Mouse (Mus musculus) liver, adult 2 months (tissue): Measurements from ENCODE around the gene Flt4. TPM values are rescaled to one million over a fixed set of nuclear protein-coding genes. Genes with fewer than 3 reads are reported as not detected.
A peak's percentile ranks its signal among the peaks of the same experiment; 100 is the strongest.

ENCODE experiments used
- DNase-seq: peaks from one replicate; pipeline ENCODE4 v3.0.0-alpha.2; 2011; ENCODE audit warnings: low read depth, low spot score; ENCODE audit errors: extremely low read depth
- H3K27ac ChIP-seq: fragments of 200-500 bp; replicated peaks from 2 replicates; pipeline ENCODE4 v1.5.1; 2012; ENCODE audit warnings: low read depth, mild to moderate bottlenecking, control low read depth, inconsistent platforms, low read length; ENCODE audit not compliant: insufficient read depth
- H3K27me3 ChIP-seq: fragments of 200-500 bp; 2 replicates; pipeline ENCODE4 v1.6.1; 2012; ENCODE audit warnings: mild to moderate bottlenecking, moderate library complexity, low read length, inconsistent platforms; ENCODE audit not compliant: control insufficient read depth, insufficient read depth
- H3K36me3 ChIP-seq: fragments of 200-500 bp; 2 replicates; pipeline ENCODE4 v1.6.1; 2012; ENCODE audit warnings: low read length, inconsistent platforms; ENCODE audit not compliant: control insufficient read depth, insufficient read depth
- H3K4me1 ChIP-seq: fragments of 200-500 bp; 2 replicates; pipeline ENCODE4 v1.6.1; 2011; ENCODE audit warnings: low read length; ENCODE audit not compliant: control insufficient read depth, insufficient read depth
- H3K4me3 ChIP-seq: fragments of 200-500 bp; 2 replicates; pipeline ENCODE4 v1.5.1; 2011; ENCODE audit warnings: low read depth, mild to moderate bottlenecking, control low read depth, low read length, moderate library complexity; ENCODE audit not compliant: insufficient read depth
- H3K79me2 ChIP-seq: fragments of 200-500 bp; 2 replicates; pipeline ENCODE4 v1.6.1; 2012; ENCODE audit warnings: inconsistent platforms, mild to moderate bottlenecking, low read length, moderate library complexity; ENCODE audit not compliant: control insufficient read depth, insufficient read depth
- H3K9ac ChIP-seq: fragments of 200-500 bp; 2 replicates; pipeline ENCODE4 v1.6.1; 2012; ENCODE audit warnings: low read depth, mild to moderate bottlenecking, control low read depth, inconsistent platforms, low read length
- CTCF ChIP-seq: fragments of 200-500 bp; IDR thresholded peaks from 2 replicates; pipeline ENCODE4 v1.5.1; 2011; ENCODE audit warnings: low read depth, low read length, control low read depth
- POLR2A ChIP-seq: fragments of 200-500 bp; IDR thresholded peaks from 2 replicates; pipeline ENCODE4 v1.6.1; 2011; ENCODE audit warnings: low read length, control low read depth; ENCODE audit not compliant: insufficient read depth; ENCODE audit errors: extremely low read depth
- WGBS: fragments of 180-500 bp; shearing (Covaris S2); methylation state at CpG from one replicate; pipeline ENCODE4 v1.1.7; 2018; 5-methylcytosine and 5-hydroxymethylcytosine counted together
- polyA plus RNA-seq: library from polyadenylated mRNA; depleted of rRNA; stranded (reverse); fragments of >200 nt; gene quantifications from 2 replicates; pipeline ENCODE4 v1.2.3, GENCODE M21; 2012
- total RNA-seq: library from RNA; depleted of rRNA; stranded (reverse); fragments of >200 nt; gene quantifications from 2 replicates; pipeline ENCODE4 v1.2.3, GENCODE M21; 2014

Gene Flt4
- total and polyA plus RNA-seq, 2 experiments: 7.8 to 9.8 TPM

DNA sequence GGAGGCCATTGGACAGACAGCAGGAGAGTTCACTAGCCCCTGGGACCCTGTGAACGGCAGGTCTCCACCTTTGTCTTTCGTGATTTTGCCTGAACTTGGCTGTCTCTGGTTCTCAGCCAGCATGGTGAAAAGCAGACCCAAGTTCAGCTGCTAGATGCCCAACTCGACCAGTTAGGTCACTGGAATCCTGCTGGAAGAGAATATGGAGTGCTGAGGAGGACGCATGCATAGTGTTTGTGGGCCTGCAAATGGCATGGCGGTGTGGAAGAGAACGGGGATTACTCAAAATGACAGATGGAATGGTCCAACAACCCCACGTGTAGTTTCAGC lies 50.4 kb downstream of the Flt4 start:
- Histone ChIP-seq H3K27ac (peak overlapping the region; percentile 8; the same call in 1 of the 2 replicates), H3K4me3 (no peak overlapping the region), H3K9ac (no peak overlapping the region), H3K4me1 (peaks cover 2% of the 10 kb centered on the region), H3K79me2 (no peaks in the 10 kb centered on the region), H3K36me3 (no peaks in the 10 kb centered on the region), H3K27me3 (no peaks in the 10 kb centered on the region)
- DNase-seq: no peak
- WGBS: 83% methylated on average over 7 of the region's 7 CpGs
- TF ChIP-seq CTCF: no peak
- TF ChIP-seq POLR2A: no peak

- H3K9ac ChIP-seq: no peak overlapping the region
- no peak overlapping the region for H3K27ac ChIP-seq
- H3K4me1 ChIP-seq: peaks cover 2% of the 10 kb centered on the region
- H3K36me3 ChIP-seq: no peaks in the 10 kb centered on the region
- H3K79me2 ChIP-seq: no peaks in the 10 kb centered on the region
- TF ChIP-seq POLR2A: no peak
- TF ChIP-seq CTCF: peak; percentile 7; the same call in 1 of the 2 replicates
- no peaks in the 10 kb centered on the region for H3K27me3 ChIP-seq
- DNase-seq: no peak
- H3K4me3 ChIP-seq: no peak overlapping the region
- 56% methylated on average over 15 of the region's 15 CpGs for WGBS
Observed at GRCm38 (mm10) chr11:49662292-49662780, 53.3 kb downstream of the Flt4 start.

DNA sequence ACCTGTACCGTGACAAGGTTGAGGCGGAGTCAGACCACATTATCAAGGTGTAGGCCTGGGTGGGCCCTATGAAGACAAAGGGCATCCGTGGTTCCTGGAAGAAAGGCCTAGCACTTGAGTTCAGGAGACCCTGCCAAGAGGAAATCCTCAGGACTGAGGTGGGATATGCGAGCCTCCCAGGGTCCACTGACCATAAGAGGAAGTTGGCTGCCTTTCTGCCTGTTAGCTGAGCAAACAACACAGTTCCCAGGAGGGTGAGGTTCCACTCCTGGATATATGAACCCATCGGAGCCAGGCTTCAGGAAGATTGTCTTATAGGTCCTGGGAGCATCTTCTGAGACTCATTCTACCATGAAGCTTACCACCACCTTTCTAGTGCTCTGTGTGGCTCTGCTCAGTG lies 54.2 kb downstream of the Flt4 start, which contains the start of gene Scgb3a1:
Gene Scgb3a1 (plus strand): TSS at position 301 of the 400 bp plus-strand sequence.
- DNase-seq: no peak
- no peaks in the 10 kb centered on the region for H3K27me3 ChIP-seq
- H3K9ac ChIP-seq: no peak within 1 kb of the TSS
- TF ChIP-seq CTCF (no peak), POLR2A (no peak)
- no peak within 1 kb of the TSS for H3K27ac ChIP-seq
- no peaks in the 10 kb centered on the region for H3K36me3 ChIP-seq
- 70% methylated on average over 5 of the region's 5 CpGs for WGBS
- H3K4me1 ChIP-seq: peaks cover 2% of the 10 kb centered on the region
- no peaks in the 10 kb centered on the region for H3K79me2 ChIP-seq
- H3K4me3 ChIP-seq: no peak within 1 kb of the TSS

GRCm38 (mm10) chr11:49664262-49665140 lies 55.4 kb downstream of the Flt4 start:
- Histone ChIP-seq H3K27ac (no peak overlapping the region), H3K36me3 (peaks cover 2% of the 10 kb centered on the region; the same call in 1 of the 2 replicates), H3K79me2 (no peaks in the 10 kb centered on the region), H3K4me3 (no peak overlapping the region), H3K9ac (no peak overlapping the region), H3K27me3 (no peaks in the 10 kb centered on the region), H3K4me1 (peaks cover under 1% of the 10 kb centered on the region; the same call in 1 of the 2 replicates)
- no peak for TF ChIP-seq CTCF
- no peak for TF ChIP-seq POLR2A
- no peak for DNase-seq
- 74% methylated on average over 12 of the region's 12 CpGs for WGBS

DNA sequence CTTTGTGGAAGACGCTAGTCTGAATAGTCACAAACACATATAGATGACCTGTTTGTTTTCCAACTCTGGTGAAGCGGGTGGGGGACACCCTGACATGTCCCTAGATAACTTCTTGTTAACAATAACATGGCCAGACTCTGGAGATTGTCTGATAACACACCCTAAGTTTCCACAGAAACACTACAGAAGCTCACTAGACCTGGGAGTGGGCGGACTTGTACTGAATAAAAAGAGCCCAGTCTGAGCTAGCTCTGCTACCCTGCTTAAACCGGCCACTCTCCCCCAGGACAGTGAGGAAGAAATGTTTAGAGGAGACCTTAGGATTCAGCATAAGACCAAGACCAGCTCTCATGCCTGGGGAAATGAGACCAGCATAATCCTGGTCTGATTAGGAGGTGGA lies 56.4 kb downstream of the Flt4 start:
- no peaks in the 10 kb centered on the region for H3K4me1 ChIP-seq
- no peaks in the 10 kb centered on the region for H3K79me2 ChIP-seq
- no peak overlapping the region for H3K27ac ChIP-seq
- H3K27me3 ChIP-seq: no peaks in the 10 kb centered on the region
- peaks cover 5% of the 10 kb centered on the region; the same call in 1 of the 2 replicates for H3K36me3 ChIP-seq
- no peak overlapping the region for H3K4me3 ChIP-seq
- no peak for TF ChIP-seq CTCF
- TF ChIP-seq POLR2A: no peak
- 76% methylated on average over 4 of the region's 4 CpGs for WGBS
- H3K9ac ChIP-seq: no peak overlapping the region
- no peak for DNase-seq

- H3K4me3 ChIP-seq: no peak overlapping the region
- DNase-seq: no peak
- WGBS: 83% methylated on average over 3 of the region's 3 CpGs
- peaks cover 30% of the 10 kb centered on the region; the same call in 1 of the 2 replicates for H3K36me3 ChIP-seq
- TF ChIP-seq CTCF (no peak), POLR2A (no peak)
- no peak overlapping the region for H3K9ac ChIP-seq
- H3K79me2 ChIP-seq: no peaks in the 10 kb centered on the region
- no peak overlapping the region for H3K27ac ChIP-seq
- H3K27me3 ChIP-seq: no peaks in the 10 kb centered on the region
- no peaks in the 10 kb centered on the region for H3K4me1 ChIP-seq
Observed at GRCm38 (mm10) chr11:49673433-49673832, 64.4 kb downstream of the Flt4 start.
